Mouse (Mus musculus) myocyte (in vitro differentiated cells): ENCODE results near the gene Fgd2. TPM values are rescaled to one million over a fixed set of nuclear protein-coding genes. Genes with fewer than 3 reads are reported as not detected.

Source experiments
- H3K27me3 ChIP-seq: one replicate; pipeline ENCODE4 v1.6.1; 2011; ENCODE audit not compliant: control insufficient read depth, insufficient read depth, insufficient read length
- H3K36me3 ChIP-seq: one replicate; pipeline ENCODE4 v1.6.1; 2011; ENCODE audit not compliant: control insufficient read depth, insufficient read depth
- H3K4me2 ChIP-seq: one replicate; pipeline ENCODE4 v1.6.1; 2011; ENCODE audit warnings: low read depth, control low read depth
- H3K4me3 ChIP-seq: one replicate; pipeline ENCODE4 v1.5.1; 2011; ENCODE audit warnings: mild to moderate bottlenecking, control low read depth, moderate library complexity
- H3K79me2 ChIP-seq: one replicate; pipeline ENCODE4 v1.6.1; 2011; ENCODE audit not compliant: control insufficient read depth, insufficient read depth
- H3ac ChIP-seq: one replicate; pipeline ENCODE4 v1.6.1; 2011; ENCODE audit not compliant: control insufficient read depth, insufficient read length
- CEBPB ChIP-seq: IDR thresholded peaks from 2 replicates; pipeline ENCODE4 v1.6.1; 2011; ENCODE audit warnings: mild to moderate bottlenecking, moderate library complexity; ENCODE audit not compliant: poor library complexity, insufficient read depth, severe bottlenecking
- E2F4 ChIP-seq: IDR thresholded peaks from one replicate; pipeline ENCODE4 v1.6.1; 2011; ENCODE audit warnings: mild to moderate bottlenecking, control low read depth, moderate library complexity; ENCODE audit not compliant: insufficient read depth
- MAX ChIP-seq: IDR thresholded peaks from one replicate; pipeline ENCODE4 v1.6.1; 2011; ENCODE audit warnings: low read depth, mild to moderate bottlenecking, control low read depth
- MYOD1 ChIP-seq, 3 experiments: IDR thresholded peaks; one replicate each; pipeline ENCODE4 v1.6.1; 2011; ENCODE audit warnings: control low read depth in 2 of 3, low read depth in 2 of 3, mild to moderate bottlenecking in 2 of 3, moderate library complexity in 1 of 3; ENCODE audit not compliant: insufficient read length in 2 of 3, control insufficient read depth in 1 of 3
- MYOG ChIP-seq, 3 experiments: IDR thresholded peaks; one replicate each; pipeline ENCODE4 v1.6.1; 2011; ENCODE audit warnings: control low read depth in 2 of 3, low read depth in 2 of 3, mild to moderate bottlenecking in 2 of 3; ENCODE audit not compliant: insufficient read length in 2 of 3, control insufficient read depth in 1 of 3, insufficient read depth in 1 of 3
- POLR2A ChIP-seq: IDR thresholded peaks from one replicate; pipeline ENCODE4 v1.6.1; 2011; ENCODE audit warnings: low read depth, mild to moderate bottlenecking, control low read depth, moderate library complexity; ENCODE audit not compliant: insufficient read length
- POLR2AphosphoS2 ChIP-seq: IDR thresholded peaks from one replicate; pipeline ENCODE4 v1.6.1; 2011; ENCODE audit warnings: low read depth, control low read depth; ENCODE audit not compliant: insufficient read length
- REST ChIP-seq: IDR thresholded peaks from one replicate; pipeline ENCODE4 v1.6.1; 2011; ENCODE audit warnings: mild to moderate bottlenecking, control low read depth, moderate library complexity; ENCODE audit not compliant: insufficient read depth, insufficient read length
- SRF ChIP-seq: IDR thresholded peaks from one replicate; pipeline ENCODE4 v1.6.1; 2011; ENCODE audit warnings: low read depth; ENCODE audit not compliant: control insufficient read depth, insufficient read length
- TCF12 ChIP-seq: IDR thresholded peaks from one replicate; pipeline ENCODE4 v1.6.1; 2011; ENCODE audit warnings: mild to moderate bottlenecking, control low read depth; ENCODE audit not compliant: poor library complexity, insufficient read depth, severe bottlenecking
- TCF3 ChIP-seq: IDR thresholded peaks from one replicate; pipeline ENCODE4 v1.6.1; 2011; ENCODE audit warnings: low read depth, control low read depth; ENCODE audit not compliant: insufficient read length
- USF1 ChIP-seq: IDR thresholded peaks from one replicate; pipeline ENCODE4 v1.6.1; 2011; ENCODE audit warnings: low read depth, mild to moderate bottlenecking, control low read depth, moderate library complexity
- polyA plus RNA-seq: library from polyadenylated mRNA; unstranded; fragments of >200 nt; fragmentation: generic; extraction: Trizol; gene quantifications from one replicate; pipeline ENCODE4 v1.2.1, GENCODE M21; 2012; ENCODE audit warnings: missing spikeins

Fgd2 gene
- polyA plus RNA-seq, 1 experiment = 0.54 TPM

GRCm38 (mm10) chr17:29340406-29341261 lies 20.1 kb upstream of the Fgd2 start:
- peaks cover 28% of the 10 kb centered on the region for H3K36me3 ChIP-seq
- H3K79me2 ChIP-seq = peaks cover 23% of the 10 kb centered on the region
- no peak overlapping the region for H3K4me3 ChIP-seq
- H3K4me2 ChIP-seq = peak overlapping the region; percentile 84
- H3K27me3 ChIP-seq = no peaks in the 10 kb centered on the region
- no peak overlapping the region for H3ac ChIP-seq
- TF ChIP-seq MAX (no peak), USF1 (no peak), REST (no peak), CEBPB (no peak; the same call in 1 of the 2 replicates), SRF (no peak), POLR2AphosphoS2 (peak; percentile 9), MYOD1 (IDR thresholded peaks at IDR 0.05; ENCODE audit: control insufficient read depth in 1 of 3, insufficient read length in 2 of 3, low read depth in 2 of 3) (peak; percentile 16 to 90 (median 88)), E2F4 (no peak), TCF12 (peak; percentile 62), TCF3 (peak; percentile 91), MYOG (IDR thresholded peaks at IDR 0.05; ENCODE audit: control insufficient read depth in 1 of 3, insufficient read depth in 1 of 3, insufficient read length in 2 of 3, low read depth in 2 of 3) (peak; percentile 63 to 89 (median 84)), POLR2A (no peak)

- TF ChIP-seq E2F4 = no peak
- peak; percentile 58 for TF ChIP-seq POLR2AphosphoS2
- TF ChIP-seq MYOD1 (IDR thresholded peaks at IDR 0.05; ENCODE audit: control insufficient read depth in 1 of 3, insufficient read length in 2 of 3, low read depth in 2 of 3) = peak in 2 of 3 experiments; percentile 50 to 80
- TF ChIP-seq MYOG (IDR thresholded peaks at IDR 0.05; ENCODE audit: control insufficient read depth in 1 of 3, insufficient read depth in 1 of 3, insufficient read length in 2 of 3, low read depth in 2 of 3) = peak in 1 of 3 experiments; percentile 65
- no peak for TF ChIP-seq MAX
- TF ChIP-seq REST = no peak
- no peak for TF ChIP-seq USF1
- no peak for TF ChIP-seq POLR2A
- no peak for TF ChIP-seq TCF3
- no peak for TF ChIP-seq CEBPB
- no peak for TF ChIP-seq TCF12
- Histone ChIP-seq H3K36me3 (peaks cover 28% of the 10 kb centered on the region), H3K4me3 (no peak overlapping the region), H3K27me3 (no peaks in the 10 kb centered on the region), H3K79me2 (peaks cover 33% of the 10 kb centered on the region), H3K4me2 (peak overlapping the region; percentile 84), H3ac (no peak overlapping the region)
Observed at GRCm38 (mm10) chr17:29341591-29342003, 19.1 kb upstream of the Fgd2 start.

GRCm38 (mm10) chr17:29342010-29342910 lies 18.5 kb upstream of the Fgd2 start:
- H3K4me2 ChIP-seq = peak overlapping the region; percentile 84
- H3K27me3 ChIP-seq = no peaks in the 10 kb centered on the region
- no peak overlapping the region for H3K4me3 ChIP-seq
- peaks cover 25% of the 10 kb centered on the region for H3K36me3 ChIP-seq
- no peak for TF ChIP-seq MAX
- TF ChIP-seq SRF = no peak
- TF ChIP-seq E2F4 = no peak
- peak; percentile 33 to 90 (median 84) for TF ChIP-seq MYOD1 (IDR thresholded peaks at IDR 0.05; ENCODE audit: control insufficient read depth in 1 of 3, insufficient read length in 2 of 3, low read depth in 2 of 3)
- TF ChIP-seq USF1 = no peak
- TF ChIP-seq TCF12 = peak; percentile 83
- peak; percentile 71 for TF ChIP-seq TCF3
- peak; percentile 36 for TF ChIP-seq POLR2A
- TF ChIP-seq CEBPB = no peak
- TF ChIP-seq POLR2AphosphoS2 = peak; percentile 80
- peak; percentile 51 to 90 (median 53) for TF ChIP-seq MYOG (IDR thresholded peaks at IDR 0.05; ENCODE audit: control insufficient read depth in 1 of 3, insufficient read depth in 1 of 3, insufficient read length in 2 of 3, low read depth in 2 of 3)
- TF ChIP-seq REST = no peak
- no peak overlapping the region for H3ac ChIP-seq
- peaks cover 40% of the 10 kb centered on the region for H3K79me2 ChIP-seq

- peak; percentile 5 for TF ChIP-seq POLR2A
- TF ChIP-seq POLR2AphosphoS2 = no peak
- Histone ChIP-seq H3K27me3 (no peaks in the 10 kb centered on the region), H3ac (no peak overlapping the region), H3K36me3 (peaks cover 15% of the 10 kb centered on the region), H3K4me2 (peak overlapping the region; percentile 84), H3K79me2 (peaks cover 43% of the 10 kb centered on the region), H3K4me3 (no peak overlapping the region)
Observed at GRCm38 (mm10) chr17:29343241-29343640, 17.5 kb upstream of the Fgd2 start.
